Mouse (Mus musculus) MN1 (cell line): ENCODE data around the gene Mrpl42.

ENCODE experiments used
- DNase-seq: peaks from one replicate; pipeline ENCODE4 v3.0.0-alpha.2; 2016; ENCODE audit warnings: low spot score

Gene Mrpl42

DNA sequence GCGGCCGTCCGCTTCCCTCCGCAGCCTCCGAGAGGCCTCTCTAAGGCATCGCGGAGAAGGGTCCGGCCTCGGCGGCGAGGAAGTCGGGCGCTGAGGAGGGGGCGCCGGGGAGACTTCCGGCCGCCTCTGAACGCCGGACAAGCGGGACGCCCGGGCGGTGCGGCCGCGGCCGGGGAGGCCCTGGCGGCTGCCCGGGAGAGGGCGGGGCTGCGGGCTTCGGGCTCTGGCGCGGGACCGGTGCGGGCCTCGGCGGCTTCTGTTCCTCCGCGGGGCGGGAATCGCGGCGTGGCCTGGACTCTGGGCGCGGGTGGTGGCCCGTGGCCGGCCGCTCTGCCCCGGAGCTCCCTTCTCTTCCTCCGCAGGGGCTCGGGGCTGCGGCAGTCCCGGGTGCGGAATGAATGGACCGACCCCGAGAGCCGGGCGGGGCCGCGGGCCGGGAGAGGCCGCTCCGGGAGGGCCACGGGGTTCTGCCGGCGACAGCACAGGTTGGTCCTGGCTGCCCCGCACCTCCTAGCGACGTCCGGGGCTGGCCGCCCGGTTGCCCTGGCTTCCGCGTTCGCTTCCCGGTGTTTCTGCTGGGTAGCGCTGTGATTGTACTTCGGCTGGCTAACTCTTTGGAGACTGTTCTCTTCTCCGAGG is 13.7 kb upstream of the Mrpl42 start:
- DNase-seq, result peak; percentile 56

- DNase-seq, result peak; percentile 98
Observed at GRCm38 (mm10) chr10:95514656-95515292, 13.0 kb upstream of the Mrpl42 start, which contains the start of gene Ube2n. Gene Ube2n (plus strand): TSS chr10:95515145.

DNA sequence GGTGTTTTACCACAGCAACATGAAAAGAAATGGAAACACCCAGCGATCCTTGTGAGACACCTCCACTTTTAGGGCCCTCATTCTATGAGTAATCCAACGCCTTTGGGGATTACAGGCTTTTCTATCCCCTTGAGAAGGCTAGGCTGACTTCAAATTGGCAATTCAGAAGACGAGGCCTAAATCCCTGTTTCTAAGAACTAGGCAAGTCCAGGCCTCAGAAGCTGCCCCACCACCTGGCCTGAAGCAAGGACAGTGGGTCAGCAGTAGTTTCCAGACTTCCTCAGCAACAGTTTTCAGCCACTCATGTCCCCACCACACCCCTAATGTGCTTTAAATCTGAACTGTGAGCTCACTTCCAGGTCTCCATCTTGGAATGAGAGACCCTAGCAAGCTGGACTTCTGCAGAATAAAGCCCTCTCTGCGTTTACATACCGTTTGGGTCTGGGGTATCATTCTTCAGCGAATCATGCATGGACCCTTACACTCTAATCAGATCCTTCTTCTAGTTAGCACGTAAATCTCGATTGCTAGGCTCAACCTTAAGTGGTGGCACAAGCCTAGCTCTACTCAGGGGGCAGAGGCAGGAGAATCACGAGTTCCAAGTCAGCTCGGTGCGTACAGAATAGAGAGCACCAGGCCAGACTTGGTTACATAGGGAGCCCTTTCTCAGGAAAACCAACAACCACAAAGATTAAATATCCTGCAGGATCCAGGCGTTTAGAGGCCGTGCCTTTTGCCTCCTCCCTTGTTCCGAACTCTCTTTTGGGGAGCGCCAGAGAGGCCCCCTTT is 12.2 kb upstream of the Mrpl42 start:
- DNase-seq, result peak; percentile 38

GRCm38 (mm10) chr10:95512635-95513034 is 10.9 kb upstream of the Mrpl42 start:
- no peak for DNase-seq

- DNase-seq, result no peak
Observed at GRCm38 (mm10) chr10:95509263-95509662, 7.5 kb upstream of the Mrpl42 start.

DNA sequence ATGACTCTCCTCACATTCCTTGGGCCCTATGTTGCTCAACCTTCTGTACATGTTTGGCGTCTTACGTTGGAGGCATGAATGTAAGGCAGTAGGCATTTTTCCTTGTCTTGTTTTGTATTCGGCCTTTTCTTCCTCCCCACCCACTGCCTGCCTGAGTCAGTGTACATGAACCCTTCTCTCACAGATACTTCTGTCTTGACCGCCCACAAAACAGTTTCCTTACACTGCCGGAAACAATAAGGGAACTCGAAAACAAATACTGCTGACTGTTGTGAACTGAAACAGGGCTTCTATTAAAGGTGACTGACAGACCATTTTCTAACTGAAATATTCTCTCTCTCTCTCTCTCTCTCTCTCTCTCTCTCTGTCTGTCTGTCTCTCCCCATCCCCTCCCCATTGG is 7.1 kb upstream of the Mrpl42 start:
- no peak for DNase-seq

DNA sequence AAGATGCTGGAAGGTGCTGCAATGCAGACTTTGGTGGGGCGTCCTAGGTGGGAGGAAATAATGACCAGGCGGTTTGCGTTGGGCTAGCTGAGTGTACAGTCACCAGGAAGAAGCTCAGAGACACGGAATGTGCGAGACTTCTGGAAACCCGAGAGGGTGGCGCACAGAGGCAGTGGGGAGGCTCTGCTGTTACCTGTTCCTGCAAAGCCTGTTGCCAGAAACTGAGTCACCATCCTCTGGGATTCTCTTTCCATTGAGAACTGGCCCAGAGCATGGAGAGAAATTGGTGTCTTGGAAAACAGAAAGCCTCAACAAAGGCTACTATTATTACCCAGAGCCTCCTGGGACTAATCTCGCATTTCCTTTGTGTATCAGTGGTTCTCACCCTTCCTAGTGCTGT is 6.4 kb upstream of the Mrpl42 start:
- no peak for DNase-seq

GRCm38 (mm10) chr10:95504341-95504740 is 2.6 kb upstream of the Mrpl42 start:
- DNase-seq, result no peak

DNA sequence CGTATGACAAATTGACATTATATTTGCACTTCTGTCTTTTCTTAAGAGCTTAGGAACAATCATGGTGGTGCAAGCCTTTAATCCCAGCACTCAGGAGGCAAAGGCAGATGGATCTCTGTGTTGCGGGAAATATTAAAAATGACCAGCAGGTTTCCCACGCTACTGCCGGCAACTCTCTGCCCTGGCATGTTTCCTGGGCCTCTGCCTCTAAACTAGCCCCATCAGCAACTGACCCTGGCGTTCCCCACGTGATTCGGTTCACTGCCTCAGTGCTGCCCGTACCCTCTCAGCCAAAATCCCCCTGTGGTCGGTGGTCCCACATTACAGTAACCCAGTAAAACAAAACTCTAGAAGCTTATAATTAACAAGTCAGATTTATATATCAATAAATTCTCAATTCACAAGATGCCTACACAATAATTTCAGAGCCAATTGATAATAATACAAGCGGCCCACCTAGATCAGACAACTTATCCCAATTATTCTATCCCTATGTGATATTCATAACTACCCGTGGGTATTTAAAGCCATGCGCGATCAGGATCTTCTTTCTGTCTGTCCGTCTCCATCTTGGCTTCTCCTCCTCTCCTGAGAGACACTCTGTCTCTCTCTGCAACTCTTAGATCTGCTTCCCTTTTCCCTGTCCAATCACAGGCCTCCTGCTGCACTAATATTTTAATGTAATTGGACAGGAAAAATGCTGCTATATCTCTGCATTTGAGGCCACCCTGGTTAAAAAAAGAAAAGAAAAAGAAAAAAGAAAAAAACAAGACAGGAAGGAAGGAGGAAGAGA is 1.9 kb upstream of the Mrpl42 start:
- no peak for DNase-seq

DNA sequence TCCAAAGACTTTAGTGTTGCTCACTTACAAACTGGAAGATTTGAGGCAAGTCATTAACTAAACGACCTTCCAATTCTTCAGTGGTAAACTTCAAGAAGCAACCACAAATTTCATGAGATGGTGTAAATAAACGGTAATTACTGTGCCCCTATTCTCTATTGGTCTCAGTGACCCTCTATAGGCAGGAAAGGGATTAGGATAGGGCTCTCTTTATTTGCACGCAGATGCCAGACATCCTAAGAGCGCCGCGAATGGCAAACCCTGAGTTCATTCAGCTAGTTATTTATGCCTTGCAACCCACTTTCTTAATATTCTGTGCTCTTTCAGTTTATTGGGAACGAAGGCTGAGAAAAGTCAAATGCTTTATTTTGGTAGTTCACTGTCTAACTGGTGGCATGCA is 707 bp downstream of the Mrpl42 start:
- DNase-seq, result no peak

GRCm38 (mm10) chr10:95494268-95494667 is 7.5 kb downstream of the Mrpl42 start:
- no peak for DNase-seq

- peak; percentile 26 for DNase-seq
Observed at GRCm38 (mm10) chr10:95489653-95490052, 12.1 kb downstream of the Mrpl42 start.

DNA sequence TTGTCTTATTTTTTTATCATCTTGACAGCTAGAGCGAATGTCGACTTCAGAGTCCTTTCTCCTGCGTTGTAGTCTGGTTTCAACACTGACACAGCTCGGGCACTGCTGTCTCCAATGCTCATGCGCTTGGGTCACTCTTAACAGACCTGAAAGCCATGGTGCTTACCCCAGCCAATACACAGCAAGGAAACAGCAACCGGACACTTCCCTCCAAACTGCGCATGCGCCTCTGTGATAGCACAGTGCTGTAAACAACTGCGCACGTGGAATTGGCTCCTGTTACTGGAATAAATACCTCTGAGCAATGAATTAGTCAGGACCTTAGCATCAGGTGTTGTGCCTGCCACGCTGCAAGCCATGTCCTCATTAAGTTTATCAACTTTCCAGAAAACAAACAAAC is 24.2 kb downstream of the Mrpl42 start:
- no peak for DNase-seq

DNA sequence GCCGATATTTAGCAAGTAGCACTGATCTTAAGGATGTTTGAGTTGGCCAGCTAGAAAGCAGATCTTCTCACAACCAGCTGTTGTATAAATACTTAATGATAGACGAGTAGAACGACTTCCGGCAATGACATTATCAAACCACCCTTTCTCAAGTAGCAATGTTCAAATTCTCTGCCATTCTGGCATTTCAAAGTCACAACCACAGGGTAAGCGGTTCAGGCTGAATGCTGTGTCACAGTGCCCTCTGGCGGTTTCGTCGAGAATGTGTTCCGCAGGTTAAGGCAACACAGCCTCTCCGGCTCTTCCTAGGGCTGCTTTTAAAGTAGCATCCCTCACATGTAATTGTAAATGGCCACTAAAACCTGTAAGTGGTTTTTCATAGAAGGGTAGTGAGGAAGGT is 25.8 kb downstream of the Mrpl42 start:
- DNase-seq, result peak; percentile 90

GRCm38 (mm10) chr10:95471889-95472547 is 29.7 kb downstream of the Mrpl42 start:
- no peak for DNase-seq

- DNase-seq, result no peak
Observed at GRCm38 (mm10) chr10:95471186-95471585, 30.6 kb downstream of the Mrpl42 start.

DNA sequence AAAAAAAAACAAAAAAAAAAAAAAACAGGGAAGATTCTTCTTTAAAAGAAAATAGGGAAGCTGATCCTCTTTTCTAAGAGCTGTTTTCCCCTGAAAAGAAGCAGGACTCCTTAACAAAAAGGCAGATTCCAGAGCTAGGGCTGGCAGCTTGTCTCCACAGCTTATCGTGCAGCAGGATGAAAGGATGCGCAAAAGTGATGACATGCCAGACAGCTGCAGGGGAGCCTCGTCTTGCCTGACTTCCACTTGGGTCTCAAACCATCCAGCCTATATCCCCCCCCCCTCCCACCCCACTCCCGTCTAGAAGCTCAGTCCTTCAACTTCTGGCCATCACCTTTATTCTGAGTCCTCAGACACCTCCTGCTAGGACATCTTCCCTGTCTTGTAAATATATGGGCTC is 32.8 kb downstream of the Mrpl42 start:
- no peak for DNase-seq

DNA sequence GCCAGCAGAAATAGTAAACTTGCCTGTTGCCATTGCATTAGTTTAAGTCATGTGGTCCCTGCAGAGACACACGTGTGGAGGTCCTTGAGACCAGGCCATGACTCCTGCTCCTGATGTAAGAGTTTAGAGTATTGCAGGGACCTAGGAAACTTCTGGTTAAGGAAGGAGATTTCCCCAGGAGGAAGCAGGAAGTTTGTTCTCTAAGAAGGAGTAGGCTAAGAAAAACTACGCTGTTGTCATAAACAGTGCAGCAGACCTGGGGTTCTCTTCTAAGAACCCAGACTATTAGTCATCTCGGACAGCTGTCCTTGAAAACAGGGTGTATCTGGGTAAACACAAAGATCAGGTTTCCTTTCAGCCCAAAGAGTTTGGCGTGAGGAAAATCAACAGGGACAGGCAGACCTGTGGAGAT is 36.2 kb downstream of the Mrpl42 start:
- DNase-seq, result no peak

DNA sequence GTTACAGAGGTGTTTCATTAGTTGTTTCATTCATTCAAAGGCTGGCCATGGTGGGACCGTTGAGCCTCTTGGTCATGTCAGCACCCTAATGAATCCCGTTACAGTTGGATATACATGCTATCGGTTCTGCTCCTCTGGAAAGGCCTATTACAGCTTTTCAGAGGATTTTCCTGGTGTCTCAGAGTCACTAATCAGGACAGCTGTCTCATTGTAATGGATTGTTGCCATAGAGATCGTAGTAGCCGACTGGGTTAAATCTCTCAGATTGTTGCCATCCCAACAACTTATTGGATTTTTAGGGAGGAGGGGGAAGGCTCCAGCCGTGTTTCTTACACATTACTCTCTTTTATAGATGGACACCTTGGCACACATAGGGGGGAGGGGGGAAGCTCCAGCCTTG is 37.2 kb downstream of the Mrpl42 start:
- DNase-seq, result peak; percentile 34

DNA sequence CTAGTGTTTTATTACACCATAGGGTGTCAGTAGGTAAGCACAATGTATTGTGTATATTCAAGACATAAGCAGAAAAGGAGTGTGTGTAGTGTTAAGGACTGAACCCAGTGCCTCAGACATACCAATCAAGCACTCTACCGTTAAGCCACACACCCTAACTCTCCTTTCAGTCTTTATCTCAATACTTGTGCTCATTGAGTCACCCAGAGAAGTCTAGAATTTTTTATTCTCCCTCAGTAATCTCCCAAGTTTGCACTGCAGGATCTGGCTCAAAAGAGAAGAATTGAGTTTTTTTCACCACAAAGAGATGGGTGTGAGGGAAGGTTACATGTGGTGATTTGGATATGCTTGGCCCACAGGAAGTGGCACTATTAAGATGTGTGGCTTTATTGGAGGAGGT is 39.5 kb downstream of the Mrpl42 start:
- no peak for DNase-seq

- no peak for DNase-seq
Observed at GRCm38 (mm10) chr10:95461053-95461553, 40.6 kb downstream of the Mrpl42 start.
